Mouse (Mus musculus) right cerebral cortex, adult 18-20 months (tissue): ENCODE results near the gene Fn1.

Source experiments
- DNase-seq: peaks from one replicate; pipeline ENCODE4 v3.0.0; 2022; ENCODE audit warnings: mixed read lengths

Gene Fn1

GRCm38 (mm10) chr1:71648166-71648565, 4.8 kb downstream of the Fn1 start:
- DNase-seq = no peak

GRCm38 (mm10) chr1:71646774-71647173, 6.2 kb downstream of the Fn1 start:
- no peak for DNase-seq

- DNase-seq = no peak
Measured at GRCm38 (mm10) chr1:71645999-71646398, 7.0 kb downstream of the Fn1 start.

GRCm38 (mm10) chr1:71645466-71645865, 7.5 kb downstream of the Fn1 start:
- DNase-seq = no peak

GRCm38 (mm10) chr1:71642794-71643193, 10.2 kb downstream of the Fn1 start:
- DNase-seq = no peak

GRCm38 (mm10) chr1:71641206-71641605, 11.8 kb downstream of the Fn1 start:
- DNase-seq = no peak

GRCm38 (mm10) chr1:71640157-71640556, 12.8 kb downstream of the Fn1 start:
- DNase-seq = no peak

- no peak for DNase-seq
Measured at GRCm38 (mm10) chr1:71636665-71637064, 16.3 kb downstream of the Fn1 start.

GRCm38 (mm10) chr1:71636116-71636515, 16.9 kb downstream of the Fn1 start:
- no peak for DNase-seq

- no peak for DNase-seq
Measured at GRCm38 (mm10) chr1:71635101-71636014, 17.6 kb downstream of the Fn1 start.

- DNase-seq = no peak
Measured at GRCm38 (mm10) chr1:71634471-71634981, 18.5 kb downstream of the Fn1 start.

- no peak for DNase-seq
Measured at GRCm38 (mm10) chr1:71632387-71632786, 20.6 kb downstream of the Fn1 start.

GRCm38 (mm10) chr1:71631811-71632210, 21.2 kb downstream of the Fn1 start:
- DNase-seq = no peak

- no peak for DNase-seq
Measured at GRCm38 (mm10) chr1:71630243-71630642, 22.8 kb downstream of the Fn1 start.

- no peak for DNase-seq
Measured at GRCm38 (mm10) chr1:71623625-71624024, 29.4 kb downstream of the Fn1 start.

- no peak for DNase-seq
Measured at GRCm38 (mm10) chr1:71621526-71621925, 31.5 kb downstream of the Fn1 start.

- DNase-seq = no peak
Measured at GRCm38 (mm10) chr1:71614545-71615246, 38.3 kb downstream of the Fn1 start.

- no peak for DNase-seq
Measured at GRCm38 (mm10) chr1:71612256-71612655, 40.7 kb downstream of the Fn1 start.

- no peak for DNase-seq
Measured at GRCm38 (mm10) chr1:71609916-71610315, 43.1 kb downstream of the Fn1 start.

GRCm38 (mm10) chr1:71609057-71609775, 43.8 kb downstream of the Fn1 start:
- DNase-seq = no peak

- no peak for DNase-seq
Measured at GRCm38 (mm10) chr1:71606600-71607325, 46.2 kb downstream of the Fn1 start.

- DNase-seq = no peak
Measured at GRCm38 (mm10) chr1:71605751-71606150, 47.2 kb downstream of the Fn1 start.
